Mouse (Mus musculus) bone marrow, adult 2 months (tissue): ENCODE results near the gene Smg1. TPM values are rescaled to one million over a fixed set of nuclear protein-coding genes. Genes with fewer than 3 reads are reported as not detected.

ENCODE experiments used
- H3K27ac ChIP-seq: fragments of 200-500 bp; 2 replicates; pipeline ENCODE4 v1.5.1; 2012; ENCODE audit warnings: low read depth, mild to moderate bottlenecking, control low read depth, inconsistent platforms, low read length; ENCODE audit not compliant: control insufficient read depth, poor library complexity, insufficient read depth
- H3K4me1 ChIP-seq: fragments of 200-500 bp; 2 replicates; pipeline ENCODE4 v1.6.1; 2011; ENCODE audit warnings: low read length; ENCODE audit not compliant: control insufficient read depth, insufficient read depth
- H3K4me3 ChIP-seq: fragments of 200-500 bp; replicated peaks from 2 replicates; pipeline ENCODE3; 2011; ENCODE audit warnings: mild to moderate bottlenecking, low read depth, low read length, control low read depth; ENCODE audit not compliant: control insufficient read depth
- CTCF ChIP-seq: fragments of 200-500 bp; IDR thresholded peaks from 2 replicates; pipeline ENCODE4 v1.5.1; 2011; ENCODE audit warnings: low read length, control low read depth; ENCODE audit not compliant: control insufficient read depth, insufficient read depth
- POLR2A ChIP-seq: fragments of 200-500 bp; IDR thresholded peaks from 2 replicates; pipeline ENCODE4 v1.6.1; 2011; ENCODE audit warnings: low read depth, mild to moderate bottlenecking, control low read depth, low read length, borderline replicate concordance; ENCODE audit not compliant: control insufficient read depth
- WGBS: fragments of 180-500 bp; shearing (Covaris S2); methylation state at CpG from one replicate; pipeline ENCODE4 v1.1.7; 2018; 5-methylcytosine and 5-hydroxymethylcytosine counted together
- polyA plus RNA-seq: library from polyadenylated mRNA; stranded (reverse); fragments of >200 nt; gene quantifications from 2 replicates; pipeline ENCODE4 v1.2.4, GENCODE M21; 2011; ENCODE audit warnings: low replicate concordance; ENCODE audit not compliant: missing spikeins, insufficient read depth, insufficient read length

Gene Smg1
- polyA plus RNA-seq, 1 experiment: 18.2 TPM

DNA sequence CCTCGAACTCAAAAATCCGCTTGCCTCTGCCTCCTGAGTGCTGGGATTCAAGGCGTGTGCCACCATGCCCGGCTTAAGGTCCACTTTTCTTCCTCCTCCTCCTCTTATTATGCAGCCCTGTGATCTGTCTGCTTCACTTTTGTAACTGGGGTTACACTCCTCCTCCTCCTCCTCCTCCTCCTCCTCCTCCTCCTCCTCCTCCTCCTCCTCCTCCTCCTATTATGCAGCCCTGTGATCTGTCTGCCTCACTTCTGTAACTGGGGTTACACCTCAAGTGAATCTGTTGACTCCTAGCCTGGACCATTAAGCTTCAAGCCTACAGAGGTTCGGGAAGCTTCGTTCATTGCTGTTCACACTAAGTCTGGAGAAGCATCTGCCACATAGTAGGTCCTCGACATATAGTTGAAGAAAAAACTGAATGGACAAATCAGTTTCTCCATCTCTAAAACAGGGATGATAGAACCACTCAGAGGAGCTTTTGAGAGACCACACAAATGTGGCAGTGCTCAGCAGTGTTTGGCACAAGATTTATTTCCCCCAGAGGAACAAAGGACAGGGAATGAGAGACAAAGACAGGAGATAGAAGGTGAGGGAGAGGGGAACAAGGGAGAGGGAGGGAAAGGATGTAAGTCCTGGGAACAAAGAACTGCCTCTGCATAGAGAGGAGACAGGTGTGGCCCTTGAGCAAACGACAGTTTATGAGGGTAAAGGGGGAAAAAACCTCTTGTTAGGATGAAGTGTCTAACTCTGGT lies 126.5 kb downstream of the Smg1 start:
- TF ChIP-seq CTCF: no peak
- no peak for TF ChIP-seq POLR2A

DNA sequence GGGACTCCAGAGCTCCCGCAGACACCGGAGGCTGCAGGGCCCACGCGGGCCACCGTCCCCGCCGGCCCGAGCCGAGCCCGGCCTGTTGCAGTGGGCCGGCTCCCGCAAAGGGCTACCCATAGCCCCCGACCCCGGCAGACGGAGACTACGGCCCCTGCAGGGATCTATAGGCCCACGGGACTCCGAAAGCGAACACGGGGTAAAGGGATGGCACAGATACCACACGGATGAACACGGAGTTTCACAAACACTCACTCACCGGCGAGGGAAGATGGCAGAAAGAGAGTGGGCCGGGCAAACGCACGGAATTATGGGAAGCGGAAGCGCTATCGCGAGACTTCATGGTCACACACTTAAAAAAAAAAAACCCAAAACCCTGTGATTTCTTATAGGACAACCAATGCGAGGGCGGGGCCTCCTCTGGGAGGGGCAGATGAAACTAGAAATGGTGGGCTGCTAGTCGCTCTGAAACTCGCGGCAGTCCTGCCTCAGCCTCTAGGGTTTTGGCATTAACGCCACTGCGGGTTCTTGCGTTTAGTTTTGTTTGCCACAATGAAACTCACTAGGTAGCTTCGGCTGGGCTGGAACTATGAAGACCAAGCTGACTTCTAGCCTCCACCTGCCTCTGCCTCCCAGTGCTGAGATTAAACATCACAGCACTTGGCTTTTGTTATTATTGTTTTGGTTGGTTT lies 127.4 kb downstream of the Smg1 start, which contains the start of gene Rps15a:
TSS of gene Rps15a (minus strand) at position 312 of the 692 bp plus-strand sequence.
- TF ChIP-seq POLR2A: peak; percentile 41; the same call in 1 of the 2 replicates
- TF ChIP-seq CTCF: no peak
- under 1% methylated on average over 40 of the region's 40 CpGs for whole genome bisulfite sequencing
- Histone ChIP-seq H3K4me3 (peak within 1 kb of the TSS; percentile 79), H3K27ac (peak within 1 kb of the TSS; percentile 61), H3K4me1 (peaks cover 8% of the 10 kb centered on the region)

More for the DNA sequence above, 126.5 kb downstream of the Smg1 start:
- 24% methylated on average over 8 of the region's 8 CpGs for WGBS
- Histone ChIP-seq H3K4me1 (peaks cover 8% of the 10 kb centered on the region), H3K4me3 (no peak overlapping the region), H3K27ac (peak overlapping the region; percentile 31; the same call in 1 of the 2 replicates)

DNA sequence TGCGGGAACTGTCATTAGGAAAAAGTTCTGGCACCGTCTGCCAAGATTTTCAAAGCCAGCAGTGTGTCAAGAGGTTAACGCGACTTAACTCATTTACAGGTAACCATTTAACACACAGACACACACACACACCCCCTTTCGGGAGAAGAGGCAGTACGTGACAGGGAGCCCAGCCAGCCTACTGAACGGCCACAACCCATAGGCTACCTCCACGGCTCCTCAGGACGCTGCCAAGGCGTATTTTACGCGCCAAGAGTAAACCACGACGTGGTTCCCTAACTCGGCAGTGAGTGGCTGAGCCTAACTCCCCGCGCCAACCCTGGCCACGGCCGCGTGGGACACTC lies 128.0 kb downstream of the Smg1 start:
- WGBS: under 1% methylated on average over 20 of the region's 20 CpGs
- peak overlapping the region; percentile 79 for H3K4me3 ChIP-seq
- no peak for TF ChIP-seq CTCF
- H3K27ac ChIP-seq: peak overlapping the region; percentile 61
- peaks cover 8% of the 10 kb centered on the region for H3K4me1 ChIP-seq

DNA sequence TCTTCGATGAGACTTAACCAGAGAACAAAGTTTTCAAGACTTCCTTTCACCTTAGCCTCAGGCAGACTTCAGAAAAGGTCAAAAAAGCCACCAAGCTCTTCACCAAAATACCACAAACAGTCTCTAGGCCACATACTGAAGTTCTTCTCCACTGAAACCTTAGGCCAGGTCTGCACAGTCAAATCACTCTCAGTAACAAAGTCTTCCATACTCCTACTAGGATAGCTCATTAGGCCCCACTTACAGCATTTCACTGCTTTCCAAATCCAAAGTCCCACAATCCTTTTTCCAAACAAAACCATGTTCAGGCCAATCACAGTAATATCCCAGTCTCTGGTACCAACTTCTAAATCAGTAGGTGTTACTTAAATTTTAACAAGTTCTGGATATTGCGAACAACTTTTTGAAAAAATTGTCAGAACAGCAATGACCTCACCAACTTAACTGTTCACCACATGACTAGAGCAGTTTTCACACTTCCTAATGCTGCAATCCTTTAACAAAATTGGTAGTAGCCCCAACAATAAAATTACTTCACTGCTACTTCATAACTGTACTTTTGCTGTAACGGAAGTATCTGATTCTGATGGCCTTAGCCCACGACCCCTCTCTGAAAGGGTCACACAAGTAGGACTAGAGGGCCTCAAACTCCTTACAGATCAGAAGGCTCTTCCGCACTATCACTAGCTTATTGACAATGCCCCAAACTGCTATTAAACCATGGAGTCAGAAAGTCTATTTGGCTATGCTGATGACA lies 129.8 kb downstream of the Smg1 start:
- Histone ChIP-seq H3K4me1 (peaks cover 8% of the 10 kb centered on the region), H3K27ac (no peak overlapping the region), H3K4me3 (peak overlapping the region; percentile 22)
- 49% methylated on average over 5 of the region's 5 CpGs for WGBS
- TF ChIP-seq CTCF (no peak), POLR2A (no peak)

DNA sequence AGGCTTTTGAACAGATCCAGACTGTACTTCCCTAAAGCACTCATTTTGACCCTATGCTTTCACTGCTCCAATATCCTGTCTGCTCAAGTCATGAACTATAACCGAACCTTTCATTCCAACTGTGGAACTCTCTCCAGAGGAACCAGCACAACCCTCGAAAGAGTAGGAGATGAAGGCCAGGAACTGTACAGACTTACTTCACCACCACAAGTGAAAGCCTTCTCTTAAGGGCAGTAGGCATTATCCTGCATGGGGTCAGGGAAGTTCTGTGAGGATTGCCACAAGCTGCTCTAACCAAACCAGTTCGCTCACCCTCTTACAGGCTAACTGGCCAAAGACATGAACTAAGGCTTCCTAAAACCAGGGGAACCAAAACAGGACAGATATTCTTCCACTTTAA lies 132.3 kb downstream of the Smg1 start:
- Histone ChIP-seq H3K4me3 (no peak overlapping the region), H3K4me1 (peaks cover 4% of the 10 kb centered on the region), H3K27ac (no peak overlapping the region)
- TF ChIP-seq POLR2A (no peak), CTCF (no peak)
- WGBS: 61% methylated on average over 3 of the region's 3 CpGs

DNA sequence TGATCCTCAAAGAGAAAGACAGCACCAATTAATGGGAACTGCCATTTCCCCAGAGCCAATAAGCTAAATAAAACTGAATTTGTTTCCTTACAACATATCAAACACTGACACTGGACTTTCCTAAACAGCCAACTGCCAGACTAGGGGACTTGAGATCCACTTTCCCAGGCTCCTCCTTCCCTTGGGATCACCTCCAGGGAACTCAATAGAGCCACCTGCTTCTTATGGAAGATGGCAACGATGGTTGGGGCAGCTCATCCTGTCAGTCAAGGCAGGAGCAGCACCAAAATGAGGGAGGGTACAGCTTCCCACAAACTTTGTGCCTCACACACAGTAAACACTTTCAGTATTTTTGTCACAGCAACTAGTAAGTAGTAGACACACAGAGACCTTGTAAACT lies 135.8 kb downstream of the Smg1 start:
- 76% methylated on average over 1 of the region's 1 CpGs for WGBS
- TF ChIP-seq POLR2A: no peak
- TF ChIP-seq CTCF: no peak
- no peak overlapping the region for H3K27ac ChIP-seq
- no peak overlapping the region for H3K4me3 ChIP-seq
- no peaks in the 10 kb centered on the region; the same call in none of the 2 replicates for H3K4me1 ChIP-seq

DNA sequence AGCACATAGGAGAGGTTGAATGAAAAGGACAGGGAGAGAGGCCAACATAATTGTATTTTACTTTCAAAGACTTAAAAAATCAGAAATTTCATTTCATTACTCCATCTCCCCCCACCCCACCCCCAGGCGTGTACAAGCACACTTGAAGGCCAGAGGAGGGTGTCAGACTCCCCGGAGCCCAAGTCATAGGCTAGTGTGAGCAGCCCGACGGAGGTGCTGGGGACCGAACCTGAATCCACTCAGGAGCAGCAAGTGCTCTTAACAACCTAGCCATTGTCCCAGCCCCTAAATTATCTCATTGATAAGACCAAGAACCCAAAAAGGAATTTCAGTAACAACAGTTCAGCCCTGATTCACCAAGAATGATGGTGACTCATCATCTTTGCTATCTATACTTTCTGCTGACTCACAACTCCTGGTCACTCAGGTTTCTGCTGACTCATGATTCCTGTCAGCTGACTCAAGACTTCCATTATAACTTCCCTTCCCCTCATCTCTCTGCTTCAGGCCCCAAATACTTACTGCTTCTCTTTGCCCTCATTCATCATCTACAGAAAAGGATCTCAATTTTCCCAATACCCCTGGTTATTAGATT lies 138.9 kb downstream of the Smg1 start:
- TF ChIP-seq POLR2A: no peak
- TF ChIP-seq CTCF: no peak
- Histone ChIP-seq H3K4me3 (no peak overlapping the region), H3K27ac (no peak overlapping the region), H3K4me1 (no peaks in the 10 kb centered on the region)
- WGBS: 74% methylated on average over 5 of the region's 5 CpGs
